Mouse (Mus musculus): ENCODE measurements at regions not wholly inside any gene's neighbourhood (a gene's known extent, or its start where the extent isn't known, plus 50 kb on each side); places are given as distances from the start of the nearest gene placed in this dataset.

GRCm38 (mm10) chr12:104584408-104584807 lies 111.3 kb upstream of the Gsc start:
- Histone ChIP-seq H3K36me3 (replicated peaks; ENCODE audit: low read length) (no peaks in the 10 kb centered on the region), H3K4me1 (no peaks in the 10 kb centered on the region), H3K4me3 (replicated peaks) (no peak overlapping the region), H3K27me3 (replicated peaks) (peaks cover 9% of the 10 kb centered on the region), H3K9me3 (peaks cover 5% of the 10 kb centered on the region; the same call in 1 of the 2 replicates)
- TF ChIP-seq FLI1 (IDR thresholded peaks at IDR 0.05; ENCODE audit: low read length) (no peak), GATA1 (IDR thresholded peaks at IDR 0.05; ENCODE audit: borderline replicate concordance, low read length) (no peak)

GRCm38 (mm10) chr12:104580796-104581195 lies 107.7 kb upstream of the Gsc start:
- Histone ChIP-seq H3K9me3 (peaks cover 5% of the 10 kb centered on the region; the same call in 1 of the 2 replicates), H3K27me3 (replicated peaks) (peaks cover 14% of the 10 kb centered on the region), H3K36me3 (replicated peaks; ENCODE audit: low read length) (no peaks in the 10 kb centered on the region), H3K4me3 (replicated peaks) (no peak overlapping the region), H3K4me1 (no peaks in the 10 kb centered on the region)
- no peak for TF ChIP-seq GATA1 (IDR thresholded peaks at IDR 0.05; ENCODE audit: borderline replicate concordance, low read length)
- TF ChIP-seq FLI1 (IDR thresholded peaks at IDR 0.05; ENCODE audit: low read length), result no peak

GRCm38 (mm10) chr12:104567622-104568021 lies 94.5 kb upstream of the Gsc start:
- no peaks in the 10 kb centered on the region for H3K27me3 ChIP-seq (replicated peaks)
- peaks cover 14% of the 10 kb centered on the region for H3K9me3 ChIP-seq
- H3K4me1 ChIP-seq, result no peaks in the 10 kb centered on the region
- no peaks in the 10 kb centered on the region for H3K36me3 ChIP-seq (replicated peaks; ENCODE audit: low read length)
- H3K4me3 ChIP-seq (replicated peaks), result no peak overlapping the region
- TF ChIP-seq FLI1 (IDR thresholded peaks at IDR 0.05; ENCODE audit: low read length), result no peak
- no peak for TF ChIP-seq GATA1 (IDR thresholded peaks at IDR 0.05; ENCODE audit: borderline replicate concordance, low read length)

- Histone ChIP-seq H3K9me3 (peaks cover 6% of the 10 kb centered on the region; the same call in 1 of the 2 replicates), H3K36me3 (replicated peaks; ENCODE audit: low read length) (no peaks in the 10 kb centered on the region), H3K4me1 (no peaks in the 10 kb centered on the region), H3K27me3 (replicated peaks) (no peaks in the 10 kb centered on the region), H3K4me3 (replicated peaks) (no peak overlapping the region)
- TF ChIP-seq GATA1 (IDR thresholded peaks at IDR 0.05; ENCODE audit: borderline replicate concordance, low read length) (no peak), FLI1 (IDR thresholded peaks at IDR 0.05; ENCODE audit: low read length) (no peak)
These were observed 89.8 kb upstream of the Gsc start for GRCm38 (mm10) chr12:104562961-104563360.

GRCm38 (mm10) chr12:104560934-104561565 lies 87.9 kb upstream of the Gsc start:
- Histone ChIP-seq H3K4me3 (replicated peaks) (no peak overlapping the region), H3K4me1 (no peaks in the 10 kb centered on the region), H3K9me3 (0 out of 2 replicates have a peak, but pooled peaks cover under 1% of the 10 kb centered on the region), H3K36me3 (replicated peaks; ENCODE audit: low read length) (no peaks in the 10 kb centered on the region), H3K27me3 (replicated peaks) (no peaks in the 10 kb centered on the region)
- TF ChIP-seq GATA1 (IDR thresholded peaks at IDR 0.05; ENCODE audit: borderline replicate concordance, low read length) (no peak), FLI1 (IDR thresholded peaks at IDR 0.05; ENCODE audit: low read length) (no peak)

- Histone ChIP-seq H3K36me3 (replicated peaks; ENCODE audit: low read length) (no peaks in the 10 kb centered on the region), H3K27me3 (replicated peaks) (no peaks in the 10 kb centered on the region), H3K4me3 (replicated peaks) (no peak overlapping the region), H3K9me3 (no peaks in the 10 kb centered on the region), H3K4me1 (no peaks in the 10 kb centered on the region)
- TF ChIP-seq FLI1 (IDR thresholded peaks at IDR 0.05; ENCODE audit: low read length), result no peak
- no peak for TF ChIP-seq GATA1 (IDR thresholded peaks at IDR 0.05; ENCODE audit: borderline replicate concordance, low read length)
These were observed 84.6 kb upstream of the Gsc start for GRCm38 (mm10) chr12:104557761-104558160.

GRCm38 (mm10) chr12:104557307-104557706 lies 84.2 kb upstream of the Gsc start:
- no peaks in the 10 kb centered on the region for H3K9me3 ChIP-seq
- H3K36me3 ChIP-seq (replicated peaks; ENCODE audit: low read length), result no peaks in the 10 kb centered on the region
- no peaks in the 10 kb centered on the region for H3K4me1 ChIP-seq
- TF ChIP-seq FLI1 (IDR thresholded peaks at IDR 0.05; ENCODE audit: low read length) (no peak), GATA1 (IDR thresholded peaks at IDR 0.05; ENCODE audit: borderline replicate concordance, low read length) (no peak)
- H3K4me3 ChIP-seq (replicated peaks), result no peak overlapping the region
- H3K27me3 ChIP-seq (replicated peaks), result peaks cover 1% of the 10 kb centered on the region

- H3K36me3 ChIP-seq (replicated peaks; ENCODE audit: low read length), result no peaks in the 10 kb centered on the region
- peaks cover 5% of the 10 kb centered on the region for H3K4me1 ChIP-seq
- H3K27me3 ChIP-seq (replicated peaks), result peaks cover 3% of the 10 kb centered on the region
- no peak overlapping the region for H3K4me3 ChIP-seq (replicated peaks)
- no peak for TF ChIP-seq GATA1 (IDR thresholded peaks at IDR 0.05; ENCODE audit: borderline replicate concordance, low read length)
- TF ChIP-seq FLI1 (IDR thresholded peaks at IDR 0.05; ENCODE audit: low read length), result no peak
- no peaks in the 10 kb centered on the region for H3K9me3 ChIP-seq
These were observed 75.5 kb upstream of the Gsc start for GRCm38 (mm10) chr12:104548586-104548985.

GRCm38 (mm10) chr12:104547561-104547960 lies 74.4 kb upstream of the Gsc start:
- H3K36me3 ChIP-seq (replicated peaks; ENCODE audit: low read length), result no peaks in the 10 kb centered on the region
- H3K9me3 ChIP-seq, result no peaks in the 10 kb centered on the region
- TF ChIP-seq GATA1 (IDR thresholded peaks at IDR 0.05; ENCODE audit: borderline replicate concordance, low read length) (no peak), FLI1 (IDR thresholded peaks at IDR 0.05; ENCODE audit: low read length) (no peak)
- peaks cover 5% of the 10 kb centered on the region for H3K4me1 ChIP-seq
- H3K4me3 ChIP-seq (replicated peaks), result no peak overlapping the region
- peaks cover 3% of the 10 kb centered on the region for H3K27me3 ChIP-seq (replicated peaks)

GRCm38 (mm10) chr12:104545993-104546769 lies 73.1 kb upstream of the Gsc start:
- no peak for TF ChIP-seq FLI1 (IDR thresholded peaks at IDR 0.05; ENCODE audit: low read length)
- no peak for TF ChIP-seq GATA1 (IDR thresholded peaks at IDR 0.05; ENCODE audit: borderline replicate concordance, low read length)
- H3K9me3 ChIP-seq, result no peaks in the 10 kb centered on the region
- H3K4me3 ChIP-seq (replicated peaks), result no peak overlapping the region
- H3K4me1 ChIP-seq, result peaks cover 5% of the 10 kb centered on the region
- peaks cover 2% of the 10 kb centered on the region for H3K27me3 ChIP-seq (replicated peaks)
- no peaks in the 10 kb centered on the region for H3K36me3 ChIP-seq (replicated peaks; ENCODE audit: low read length)

Data from megakaryocyte, embryonic 14.5 days (primary cell).